Mouse (Mus musculus) effector memory CD4-positive, alpha-beta T cell, adult 5 months (primary cell): Measurements from ENCODE around the gene Enpp3. TPM values are rescaled to one million over a fixed set of nuclear protein-coding genes. Genes with fewer than 3 reads are reported as not detected.

Experiments used
- polyA plus RNA-seq: library from polyadenylated mRNA; unstranded; fragments of 100-300 nt; shearing (Covaris generic); gene quantifications from one replicate; pipeline ENCODE4 v1.2.1, GENCODE M21; 2017

Gene Enpp3
- polyA plus RNA-seq = 0.34 TPM

GRCm38 (mm10) chr10:24842676-24843075 is at the start of gene Enpp3:
TSS of gene Enpp3 (minus strand) at chr10:24842823.

DNA sequence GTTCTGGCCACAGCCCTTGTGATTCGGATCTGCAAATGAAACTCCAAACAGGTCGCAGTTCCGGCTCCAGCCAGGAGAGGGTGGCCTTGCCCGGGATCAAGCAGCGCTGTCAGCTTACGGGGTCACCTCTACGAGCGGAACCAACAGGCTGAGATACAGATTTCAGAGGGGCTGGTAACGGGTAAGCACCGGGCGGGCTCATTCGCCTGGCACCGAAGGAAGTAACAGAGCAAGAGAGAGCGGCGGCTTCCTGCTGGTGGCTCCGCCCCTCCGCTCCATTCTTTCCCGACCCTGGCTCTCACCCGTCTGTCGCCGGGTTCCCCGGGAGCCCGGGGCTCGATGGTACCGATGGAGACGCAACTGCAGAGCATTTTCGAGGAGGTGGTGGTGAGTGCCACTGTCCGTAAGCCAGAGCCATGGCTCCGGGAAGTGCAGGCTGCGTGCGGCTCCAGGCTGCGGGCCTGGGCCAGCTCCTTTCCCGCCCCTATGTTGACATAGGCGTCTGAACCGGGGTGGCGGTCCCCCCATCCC is 27.2 kb upstream of the Enpp3 start, which contains the start of gene Med23:
Gene Med23, plus strand, starts transcription at position 227 of the 531 bp plus-strand sequence.

Other genes with a start within 250 kb of the Enpp3 start
- not detected for gene Ccn2, start 247.4 kb downstream of the Enpp3 start, polyA plus RNA-seq
- gene Enpp1, start 130.7 kb downstream of the Enpp3 start, polyA plus RNA-seq = 20.6 TPM
- gene Med23, start 27.2 kb upstream of the Enpp3 start, polyA plus RNA-seq = 28.5 TPM
- not detected for gene Arg1, start 84.7 kb upstream of the Enpp3 start, polyA plus RNA-seq